Mouse (Mus musculus) heart, embryonic 11.5 days (tissue): ENCODE measurements around the gene Zfp36l1. TPM values are rescaled to one million over a fixed set of nuclear protein-coding genes. Genes with fewer than 3 reads are reported as not detected.

Experiments
- ATAC-seq: fragments of 200-750 bp; cut with Nextera tagmentation; replicated peaks from 2 replicates; pipeline ENCODE4 v1.8.0; 2017; ENCODE audit warnings: moderate library complexity; ENCODE audit not compliant: insufficient number of reproducible peaks, low FRiP score, low TSS enrichment
- H3K27ac ChIP-seq: fragments of 300-500 bp; sonication (generic); 2 replicates; pipeline ENCODE4 v1.5.1; 2014; ENCODE audit warnings: mild to moderate bottlenecking, low read depth, low read length
- H3K27me3 ChIP-seq: fragments of 300-500 bp; sonication (generic); 2 replicates; pipeline ENCODE4 v1.6.1; 2014; ENCODE audit warnings: mild to moderate bottlenecking, low read length, mixed read lengths; ENCODE audit not compliant: control insufficient read depth, insufficient read depth
- H3K36me3 ChIP-seq: fragments of 300-500 bp; sonication (generic); 2 replicates; pipeline ENCODE4 v1.6.1; 2014; ENCODE audit warnings: mild to moderate bottlenecking, low read length, moderate library complexity, mixed read lengths; ENCODE audit not compliant: control insufficient read depth, insufficient read depth
- H3K4me1 ChIP-seq: fragments of 300-500 bp; sonication (generic); 2 replicates; pipeline ENCODE4 v1.6.1; 2014; ENCODE audit warnings: low read length; ENCODE audit not compliant: control insufficient read depth, insufficient read depth
- H3K4me2 ChIP-seq: fragments of 300-500 bp; sonication (generic); 2 replicates; pipeline ENCODE4 v1.6.1; 2014; ENCODE audit warnings: mild to moderate bottlenecking, moderate library complexity
- H3K4me3 ChIP-seq: fragments of 300-500 bp; sonication (generic); 2 replicates; pipeline ENCODE4 v1.5.1; 2014; ENCODE audit warnings: low read depth, low read length
- H3K9ac ChIP-seq: fragments of 300-500 bp; sonication (generic); 2 replicates; pipeline ENCODE4 v1.6.1; 2014; ENCODE audit warnings: mild to moderate bottlenecking, low read depth, low read length, moderate library complexity
- H3K9me3 ChIP-seq: fragments of 300-500 bp; sonication (generic); replicated peaks from 2 replicates; pipeline ENCODE4 v1.6.1; 2016; ENCODE audit warnings: low read length; ENCODE audit not compliant: control insufficient read depth
- WGBS: fragments of 180-500 bp; shearing (Covaris S2); extraction: QIAGEN DNeasy Blood & Tissue Kit; methylation state at CpG from one replicate; pipeline ENCODE4 v1.1.7; 2014; ENCODE audit not compliant: insufficient replicate concordance; 5-methylcytosine and 5-hydroxymethylcytosine counted together
- polyA plus RNA-seq: library from polyadenylated mRNA; unstranded; fragments of >200 nt; fragmentation: Nextera tagmentation; extraction: Ambion mirVana; gene quantifications from 2 replicates; pipeline ENCODE4 v1.2.1, GENCODE M21; 2014

Gene Zfp36l1
- polyA plus RNA-seq, 1 experiment from 2014 or later: 144 TPM

GRCm38 (mm10) chr12:80135173-80135572 is 22.4 kb upstream of the Zfp36l1 start:
- H3K4me3 ChIP-seq: no peak overlapping the region
- H3K4me1 ChIP-seq: peaks cover 37% of the 10 kb centered on the region
- H3K27me3 ChIP-seq: no peaks in the 10 kb centered on the region
- no peaks in the 10 kb centered on the region for H3K9me3 ChIP-seq
- no peak overlapping the region for H3K4me2 ChIP-seq
- H3K27ac ChIP-seq: no peak overlapping the region; the same call in 1 of the 2 replicates
- no peak for ATAC-seq
- H3K36me3 ChIP-seq: no peaks in the 10 kb centered on the region
- 87% methylated on average over 8 of the region's 8 CpGs for WGBS
- no peak overlapping the region for H3K9ac ChIP-seq

- Histone ChIP-seq H3K4me1 (peaks cover 42% of the 10 kb centered on the region), H3K9ac (no peak overlapping the region), H3K4me2 (peak overlapping the region; percentile 86)
Observed at GRCm38 (mm10) chr12:80133011-80133545, 20.3 kb upstream of the Zfp36l1 start.

DNA sequence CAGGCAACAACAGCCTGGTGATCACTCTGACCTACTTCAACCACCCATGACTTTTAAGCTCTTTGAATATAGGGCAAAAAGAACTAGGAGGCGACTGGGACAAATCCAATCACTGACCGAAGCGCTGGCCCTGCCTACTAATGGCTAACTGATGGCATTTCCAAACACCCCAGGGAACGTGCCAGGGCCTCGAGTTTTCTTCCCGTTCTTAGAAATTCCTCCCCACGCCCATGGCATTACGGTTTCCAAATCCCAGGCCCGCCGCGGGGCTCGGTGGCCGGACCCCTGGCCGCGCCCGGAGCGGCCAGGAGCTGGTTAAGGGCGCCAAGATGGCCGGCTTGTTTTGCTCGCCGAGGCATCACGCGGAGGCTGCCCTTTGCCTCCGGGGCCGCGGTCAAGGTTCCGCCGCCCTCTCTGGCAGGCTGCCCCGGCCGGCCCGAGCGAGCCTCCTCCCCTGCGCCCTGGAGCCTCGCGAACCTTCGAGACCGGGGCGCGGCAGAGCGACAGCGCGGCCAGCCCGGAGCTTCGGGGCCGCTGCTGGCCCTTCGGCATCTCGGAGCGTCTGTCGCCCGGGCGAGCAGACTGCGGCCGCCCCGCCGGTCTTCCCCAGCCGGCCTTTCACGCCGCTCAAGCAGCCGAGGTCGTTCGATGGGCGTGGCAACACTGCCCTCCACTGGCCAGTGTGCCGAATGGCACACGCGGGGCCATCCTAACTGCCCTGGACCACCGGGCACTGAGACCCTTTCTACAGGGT is 19.6 kb upstream of the Zfp36l1 start:
- Histone ChIP-seq H3K27me3 (no peaks in the 10 kb centered on the region), H3K4me2 (peak overlapping the region; percentile 86), H3K4me1 (peaks cover 42% of the 10 kb centered on the region), H3K27ac (peak overlapping the region; percentile 97), H3K9me3 (no peaks in the 10 kb centered on the region), H3K4me3 (peak overlapping the region; percentile 64), H3K36me3 (no peaks in the 10 kb centered on the region), H3K9ac (peak overlapping the region; percentile 93)
- ATAC-seq: peak; percentile 70
- 2% methylated on average over 64 of the region's 66 CpGs for WGBS

More at GRCm38 (mm10) chr12:80133011-80133545, 20.3 kb upstream of the Zfp36l1 start:
- ATAC-seq: no peak
- H3K27me3 ChIP-seq: no peaks in the 10 kb centered on the region
- no peaks in the 10 kb centered on the region for H3K36me3 ChIP-seq
- peak overlapping the region; percentile 64 for H3K4me3 ChIP-seq
- WGBS: 42% methylated on average over 9 of the region's 9 CpGs
- no peaks in the 10 kb centered on the region for H3K9me3 ChIP-seq
- H3K27ac ChIP-seq: no peak overlapping the region

DNA sequence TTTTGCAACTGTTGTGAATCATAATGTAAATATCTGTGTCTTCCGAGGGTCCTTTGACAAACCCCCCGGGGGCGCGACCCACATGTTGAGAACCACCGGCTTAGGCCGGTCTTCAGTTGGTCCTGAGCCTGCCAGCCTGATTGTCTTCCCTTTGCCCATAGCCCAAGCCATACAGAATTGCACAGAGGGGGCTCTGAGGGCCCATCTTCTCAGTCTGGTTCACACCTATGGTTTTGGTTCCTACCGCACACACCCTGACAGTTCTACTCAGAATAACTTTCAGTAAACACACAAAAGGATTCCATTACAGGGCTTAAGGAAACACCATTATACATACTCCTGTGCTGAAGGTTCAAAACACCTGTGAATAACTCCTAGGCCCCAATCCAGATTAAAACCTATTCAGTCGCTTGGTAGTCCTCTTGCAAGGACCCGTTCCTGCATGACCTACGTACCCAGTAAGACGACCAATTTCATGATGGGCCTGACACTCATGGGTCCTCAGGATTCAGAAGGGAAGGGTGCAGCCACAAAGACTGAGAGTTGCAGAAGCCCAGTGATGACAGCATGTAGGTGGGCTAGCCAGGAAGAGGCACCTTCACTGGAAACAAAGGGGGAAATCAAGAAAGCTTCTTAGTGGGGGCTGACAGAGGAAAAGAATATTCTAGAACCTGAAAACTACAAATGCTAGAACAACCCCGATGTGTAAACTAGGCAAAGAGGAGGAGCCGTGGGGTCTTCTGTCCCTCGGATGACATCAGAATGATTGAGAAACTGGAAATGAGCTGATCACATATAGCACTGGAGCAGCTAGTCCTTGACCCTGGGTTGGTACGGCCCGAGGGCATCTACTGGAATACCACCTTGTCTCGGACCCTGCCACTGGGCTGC is 18.8 kb upstream of the Zfp36l1 start:
- H3K4me1 ChIP-seq: peaks cover 37% of the 10 kb centered on the region
- H3K9me3 ChIP-seq: no peaks in the 10 kb centered on the region
- H3K27ac ChIP-seq: peak overlapping the region; percentile 97
- peaks cover 2% of the 10 kb centered on the region; the same call in 1 of the 2 replicates for H3K36me3 ChIP-seq
- WGBS: 57% methylated on average over 17 of the region's 17 CpGs
- H3K9ac ChIP-seq: peak overlapping the region; percentile 93
- peak overlapping the region; percentile 64 for H3K4me3 ChIP-seq
- H3K27me3 ChIP-seq: no peaks in the 10 kb centered on the region
- H3K4me2 ChIP-seq: peak overlapping the region; percentile 86
- no peak for ATAC-seq

GRCm38 (mm10) chr12:80130558-80131358 is 17.9 kb upstream of the Zfp36l1 start:
- H3K36me3 ChIP-seq: peaks cover 3% of the 10 kb centered on the region; the same call in 1 of the 2 replicates
- peaks cover 28% of the 10 kb centered on the region for H3K4me1 ChIP-seq
- no peak; the same call in 1 of the 2 replicates for ATAC-seq
- H3K9ac ChIP-seq: peak overlapping the region; percentile 54; the same call in 1 of the 2 replicates
- peak overlapping the region; percentile 77 for H3K27ac ChIP-seq
- no peaks in the 10 kb centered on the region for H3K27me3 ChIP-seq
- 14% methylated on average over 6 of the region's 6 CpGs for WGBS
- no peaks in the 10 kb centered on the region for H3K9me3 ChIP-seq
- H3K4me3 ChIP-seq: no peak overlapping the region
- peak overlapping the region; percentile 86 for H3K4me2 ChIP-seq

DNA sequence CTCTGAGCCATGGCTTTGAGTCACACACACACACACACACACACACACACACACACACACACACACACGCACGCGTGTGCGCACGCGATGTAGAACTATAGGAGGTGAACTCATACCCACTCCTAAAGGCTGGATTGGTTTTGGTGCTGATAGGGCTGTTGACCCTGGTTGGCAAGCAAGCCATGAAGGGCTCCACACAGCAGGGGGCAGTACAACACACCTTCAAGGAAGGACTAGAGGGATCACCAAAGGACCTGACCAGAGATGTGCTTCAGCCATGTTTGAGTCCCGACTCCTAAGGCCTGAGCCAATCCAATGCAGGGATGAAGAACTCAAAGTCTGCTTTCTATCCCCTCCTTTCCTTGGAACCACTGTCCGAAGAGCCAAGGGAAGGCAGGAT is 16.7 kb upstream of the Zfp36l1 start:
- H3K4me3 ChIP-seq: no peak overlapping the region
- peaks cover 3% of the 10 kb centered on the region; the same call in 1 of the 2 replicates for H3K36me3 ChIP-seq
- H3K27ac ChIP-seq: no peak overlapping the region
- 90% methylated on average over 8 of the region's 8 CpGs for WGBS
- H3K9me3 ChIP-seq: no peaks in the 10 kb centered on the region
- no peak for ATAC-seq
- H3K4me1 ChIP-seq: peaks cover 24% of the 10 kb centered on the region
- H3K9ac ChIP-seq: no peak overlapping the region
- no peaks in the 10 kb centered on the region for H3K27me3 ChIP-seq
- H3K4me2 ChIP-seq: no peak overlapping the region

DNA sequence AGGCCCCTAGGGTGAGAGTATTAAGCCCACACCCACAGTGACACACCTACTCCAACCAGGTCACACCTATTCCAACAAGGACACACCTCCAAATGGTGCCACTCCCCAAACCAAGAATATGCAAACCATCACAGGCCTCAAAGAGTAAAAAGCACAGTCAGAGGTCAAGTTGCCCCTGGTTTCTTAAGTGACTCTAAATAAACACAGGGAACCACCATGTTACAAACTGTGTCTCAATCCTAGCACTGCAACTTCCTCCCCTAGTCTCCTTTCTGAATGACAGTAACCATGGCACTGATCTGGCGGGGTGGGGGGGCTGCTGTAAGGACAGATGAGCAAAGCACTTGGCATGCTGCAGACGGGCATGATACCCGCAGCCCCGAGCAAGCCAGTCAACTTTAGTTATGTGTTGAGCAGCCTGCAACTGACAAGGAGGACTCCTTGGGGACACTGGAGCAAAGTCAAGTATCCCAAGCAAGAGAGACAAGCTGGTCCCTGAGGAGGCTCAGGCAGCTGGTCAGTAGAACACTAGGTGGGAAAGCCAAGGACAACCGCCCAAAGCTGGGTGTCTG is 14.5 kb upstream of the Zfp36l1 start:
- Histone ChIP-seq H3K4me3 (no peak overlapping the region), H3K9me3 (no peaks in the 10 kb centered on the region), H3K4me2 (no peak overlapping the region), H3K27me3 (no peaks in the 10 kb centered on the region), H3K36me3 (peaks cover 3% of the 10 kb centered on the region; the same call in 1 of the 2 replicates), H3K9ac (no peak overlapping the region), H3K4me1 (peaks cover 44% of the 10 kb centered on the region), H3K27ac (no peak overlapping the region)
- ATAC-seq: no peak
- 89% methylated on average over 5 of the region's 5 CpGs for WGBS
